Mouse (Mus musculus): ENCODE results near the gene Metap2. TPM values are rescaled to one million over a fixed set of nuclear protein-coding genes. Genes with fewer than 3 reads are reported as not detected.

Gene Metap2
- polyA plus RNA-seq (2012; ENCODE audit: low replicate concordance): 153 and 247 TPM in 2 replicates

GRCm38 (mm10) chr10:93897043-93897646 is at the start of gene Metap2:
Gene Metap2, minus strand, starts transcription at chr10:93897093.

GRCm38 (mm10) chr10:93830931-93831729 is 65.8 kb downstream of the Metap2 start, which contains the start of gene Usp44:
Gene Usp44, plus strand, starts transcription at chr10:93831555.

Other genes with a start within 250 kb of the Metap2 start
- 0.12 and 0.18 TPM in 2 replicates for gene Usp44, start 65.5 kb downstream of the Metap2 start, polyA plus RNA-seq (2012; ENCODE audit: low replicate concordance)
- gene Vezt, start 138.7 kb upstream of the Metap2 start, polyA plus RNA-seq (2012; ENCODE audit: low replicate concordance): 2.5 and 3.0 TPM in 2 replicates
- gene Fgd6, start 138.9 kb upstream of the Metap2 start, polyA plus RNA-seq (2012; ENCODE audit: low replicate concordance): 1.0 and 1.2 TPM in 2 replicates

All from hematopoietic multipotent progenitor cell, adult 10-12 weeks (in vitro differentiated cells).